Mouse (Mus musculus) neural tube, embryonic 11.5 days (tissue): ENCODE data around the gene Fancc. TPM values are rescaled to one million over a fixed set of nuclear protein-coding genes. Genes with fewer than 3 reads are reported as not detected.

ENCODE experiments used
- ATAC-seq: fragments of 200-750 bp; cut with Nextera tagmentation; 2 replicates; pipeline ENCODE4 v1.8.0; 2017; ENCODE audit warnings: moderate number of reproducible peaks, mild to moderate bottlenecking, moderate TSS enrichment, moderate library complexity; ENCODE audit not compliant: insufficient read depth, low FRiP score, low TSS enrichment
- DNase-seq: peaks from one replicate; pipeline ENCODE4 v3.0.0-alpha.2; 2015; ENCODE audit warnings: low spot score
- H3K27ac ChIP-seq: fragments of 300-500 bp; sonication (generic); 2 replicates; pipeline ENCODE4 v1.5.1; 2014; ENCODE audit warnings: low read depth, mild to moderate bottlenecking, low read length
- H3K27me3 ChIP-seq: fragments of 300-500 bp; sonication (generic); 2 replicates; pipeline ENCODE4 v1.6.1; 2014; ENCODE audit warnings: mild to moderate bottlenecking, low read length, mixed read lengths; ENCODE audit not compliant: control insufficient read depth, insufficient read depth
- H3K36me3 ChIP-seq: fragments of 300-500 bp; sonication (generic); 2 replicates; pipeline ENCODE4 v1.6.1; 2014; ENCODE audit warnings: mild to moderate bottlenecking, low read length, moderate library complexity, mixed read lengths; ENCODE audit not compliant: control insufficient read depth, insufficient read depth
- H3K4me1 ChIP-seq: fragments of 300-500 bp; sonication (generic); 2 replicates; pipeline ENCODE4 v1.6.1; 2014; ENCODE audit warnings: low read length, mixed read lengths; ENCODE audit not compliant: control insufficient read depth, insufficient read depth
- H3K4me2 ChIP-seq: fragments of 300-500 bp; sonication (generic); 2 replicates; pipeline ENCODE4 v1.6.1; 2014; ENCODE audit warnings: low read depth, mild to moderate bottlenecking, moderate library complexity
- H3K4me3 ChIP-seq: fragments of 300-500 bp; sonication (generic); 2 replicates; pipeline ENCODE4 v1.5.1; 2014; ENCODE audit warnings: low read depth, low read length
- H3K9ac ChIP-seq: fragments of 300-500 bp; sonication (generic); 2 replicates; pipeline ENCODE4 v1.6.1; 2014; ENCODE audit warnings: mild to moderate bottlenecking, low read length
- H3K9me3 ChIP-seq: fragments of 300-500 bp; sonication (generic); 2 replicates; pipeline ENCODE4 v1.6.1; 2016; ENCODE audit warnings: low read length; ENCODE audit not compliant: control insufficient read depth
- WGBS: fragments of 180-500 bp; shearing (Covaris S2); extraction: QIAGEN DNeasy Blood & Tissue Kit; methylation state at CpG from one replicate; pipeline ENCODE4 v1.1.7; 2014; 5-methylcytosine and 5-hydroxymethylcytosine counted together
- polyA plus RNA-seq: library from polyadenylated mRNA; unstranded; fragments of >200 nt; fragmentation: Nextera tagmentation; extraction: Ambion mirVana; gene quantifications from 2 replicates; pipeline ENCODE4 v1.2.1, GENCODE M21; 2014

Fancc gene
- polyA plus RNA-seq, 1 experiment from 2014 or later = 22.2 TPM

DNA sequence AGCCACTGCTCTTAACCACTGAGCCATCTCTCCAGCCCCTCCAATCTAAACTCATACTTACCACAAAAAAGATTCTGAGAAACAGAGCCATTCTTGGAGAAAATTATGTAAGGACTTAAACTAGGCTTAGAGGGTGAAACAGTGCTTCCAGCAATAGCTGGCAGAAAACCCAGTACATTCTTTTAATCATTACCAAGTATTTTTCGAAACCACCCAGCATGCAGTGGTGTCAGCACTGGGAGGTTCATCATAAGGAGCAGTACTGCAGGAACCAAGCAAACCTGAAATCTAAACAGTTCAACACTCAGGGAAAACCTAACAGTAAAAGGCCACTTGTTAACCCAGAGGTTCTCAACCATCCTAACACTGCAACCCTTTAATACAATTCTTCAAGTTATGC lies 99.7 kb downstream of the Fancc start:
- no peaks in the 10 kb centered on the region for H3K9me3 ChIP-seq
- no peak for ATAC-seq
- no peak overlapping the region for H3K4me3 ChIP-seq
- H3K4me1 ChIP-seq = no peaks in the 10 kb centered on the region
- H3K36me3 ChIP-seq = no peaks in the 10 kb centered on the region
- H3K27me3 ChIP-seq = no peaks in the 10 kb centered on the region
- no peak for DNase-seq
- WGBS = 97% methylated on average over 1 of the region's 1 CpGs
- H3K9ac ChIP-seq = no peak overlapping the region
- H3K27ac ChIP-seq = no peak overlapping the region
- no peak overlapping the region for H3K4me2 ChIP-seq

DNA sequence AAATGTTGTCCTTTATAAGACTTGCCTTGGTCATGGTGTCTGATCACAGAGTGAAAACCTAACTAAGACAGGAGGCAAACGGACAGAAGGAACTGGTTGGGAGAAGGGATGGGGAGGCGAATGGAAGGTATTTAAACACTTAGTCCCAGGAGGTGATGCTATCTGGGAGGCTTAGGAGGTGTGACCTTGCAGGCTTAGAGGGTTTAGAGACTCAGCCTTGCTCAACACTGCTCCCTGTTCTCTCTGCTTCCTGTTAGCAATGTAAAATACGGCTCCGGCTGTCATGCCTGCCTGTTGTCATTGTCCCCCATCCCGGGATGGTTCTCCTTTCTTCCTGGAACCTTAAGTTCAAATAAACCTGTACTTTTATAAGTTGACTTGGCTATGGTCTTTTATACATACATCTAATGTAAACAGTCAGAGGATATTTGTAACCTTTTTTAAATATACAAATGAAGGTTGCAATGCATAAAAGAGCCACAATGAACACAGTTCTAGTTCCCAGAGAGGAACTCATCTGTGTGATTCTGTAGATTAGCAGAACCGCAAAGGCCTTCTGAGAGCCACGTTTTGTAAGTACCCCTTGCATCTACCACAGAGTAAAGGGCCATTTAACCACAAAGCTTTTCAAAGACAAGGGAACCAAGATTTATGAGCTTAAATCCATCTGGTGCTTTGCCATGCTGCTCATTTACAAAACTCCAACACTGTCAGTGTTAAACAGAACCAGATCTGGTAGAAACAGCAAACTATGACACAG lies 102.6 kb downstream of the Fancc start:
- Histone ChIP-seq H3K27me3 (no peaks in the 10 kb centered on the region), H3K9ac (no peak overlapping the region), H3K27ac (no peak overlapping the region), H3K4me3 (no peak overlapping the region), H3K36me3 (no peaks in the 10 kb centered on the region), H3K4me2 (no peak overlapping the region), H3K4me1 (no peaks in the 10 kb centered on the region), H3K9me3 (no peaks in the 10 kb centered on the region)
- ATAC-seq = no peak
- DNase-seq = no peak
- 68% methylated on average over 7 of the region's 7 CpGs for WGBS

- no peak for DNase-seq
- H3K27ac ChIP-seq = no peak overlapping the region
- no peaks in the 10 kb centered on the region for H3K4me1 ChIP-seq
- 79% methylated on average over 2 of the region's 2 CpGs for WGBS
- H3K4me3 ChIP-seq = no peak overlapping the region
- H3K9ac ChIP-seq = no peak overlapping the region
- H3K9me3 ChIP-seq = no peaks in the 10 kb centered on the region
- H3K4me2 ChIP-seq = no peak overlapping the region
- no peaks in the 10 kb centered on the region for H3K36me3 ChIP-seq
- no peak for ATAC-seq
- no peaks in the 10 kb centered on the region for H3K27me3 ChIP-seq
Measured at GRCm38 (mm10) chr13:63385234-63385633, 111.8 kb downstream of the Fancc start.

DNA sequence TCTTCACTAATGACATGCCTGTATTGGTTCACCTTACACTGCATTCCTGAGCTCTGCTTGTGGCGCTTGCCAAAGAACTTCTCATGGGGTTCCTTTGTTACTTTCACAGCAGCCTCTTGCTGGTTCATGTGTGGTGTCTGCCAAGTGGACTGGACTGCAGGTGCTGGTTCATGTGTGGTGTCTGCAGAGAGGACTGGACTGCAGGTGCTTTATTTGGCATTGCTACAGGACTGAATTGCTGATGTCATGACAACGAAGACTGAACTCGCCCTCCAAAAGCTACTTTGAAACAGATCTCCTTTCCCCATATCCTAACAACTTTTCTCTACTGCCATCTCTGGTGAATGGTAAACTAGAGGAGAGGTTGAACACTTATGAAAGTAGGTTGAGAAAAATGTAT lies 112.3 kb downstream of the Fancc start:
- Histone ChIP-seq H3K27ac (no peak overlapping the region), H3K9me3 (no peaks in the 10 kb centered on the region), H3K36me3 (no peaks in the 10 kb centered on the region), H3K4me1 (no peaks in the 10 kb centered on the region), H3K9ac (no peak overlapping the region), H3K4me3 (no peak overlapping the region), H3K4me2 (no peak overlapping the region), H3K27me3 (no peaks in the 10 kb centered on the region)
- ATAC-seq = no peak
- WGBS = 94% methylated on average over 3 of the region's 3 CpGs
- DNase-seq = no peak

DNA sequence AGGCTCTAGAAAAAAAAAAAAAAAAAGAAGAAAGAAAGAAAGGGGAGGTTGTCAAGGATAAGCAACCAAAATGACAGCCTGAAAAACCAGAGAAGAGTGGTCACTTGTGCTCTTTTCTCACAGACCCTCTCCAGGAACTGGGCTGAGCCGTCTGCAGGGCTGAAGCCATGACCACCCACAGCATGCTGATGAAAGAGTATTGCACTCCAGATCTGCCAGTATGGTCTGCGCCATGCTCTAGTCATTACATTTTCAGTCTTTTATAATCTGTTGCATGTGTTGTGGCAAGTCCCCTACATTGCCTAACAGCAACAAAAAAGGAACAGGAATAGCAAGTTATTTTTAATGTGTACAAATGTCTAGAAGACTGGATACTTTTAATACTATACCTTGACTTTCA lies 114.9 kb downstream of the Fancc start:
- Histone ChIP-seq H3K36me3 (no peaks in the 10 kb centered on the region), H3K27me3 (no peaks in the 10 kb centered on the region), H3K27ac (no peak overlapping the region), H3K9me3 (no peaks in the 10 kb centered on the region), H3K4me2 (no peak overlapping the region), H3K4me3 (no peak overlapping the region), H3K4me1 (no peaks in the 10 kb centered on the region), H3K9ac (no peak overlapping the region)
- WGBS = 78% methylated on average over 2 of the region's 2 CpGs
- ATAC-seq (no peak), DNase-seq (no peak)

DNA sequence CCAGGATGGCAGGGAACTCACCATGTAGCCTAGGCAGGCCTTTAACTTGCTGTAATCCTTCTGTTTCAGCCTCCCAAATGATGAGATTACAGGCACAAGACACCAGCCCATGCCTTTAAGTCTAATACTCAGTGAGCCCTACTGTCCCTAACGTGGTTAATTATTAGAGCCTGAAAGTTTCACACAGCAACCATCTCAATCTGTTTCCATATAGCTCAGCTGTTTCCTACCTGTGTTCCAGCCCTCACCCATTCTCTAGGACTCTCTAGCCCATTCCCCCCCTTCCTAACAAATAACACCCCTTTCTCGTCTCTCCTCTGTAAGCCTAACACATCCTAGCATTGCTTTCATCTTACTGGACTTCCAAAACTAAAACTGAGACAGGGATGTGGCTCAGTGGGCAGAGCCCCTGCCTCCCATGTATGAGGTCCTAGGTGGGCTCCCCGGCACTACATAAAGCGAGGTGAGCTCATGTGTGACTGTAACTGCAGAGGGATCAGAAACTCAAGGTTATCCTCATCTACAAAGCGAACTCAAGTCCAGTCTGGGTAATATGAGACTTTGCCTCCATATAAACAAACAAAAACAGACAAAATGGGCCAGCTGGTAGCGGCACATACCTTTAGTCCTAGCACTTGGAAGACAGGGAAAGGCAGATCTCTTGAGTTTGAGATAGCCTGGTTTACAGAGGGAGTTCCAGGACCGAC lies 123.5 kb downstream of the Fancc start:
- no peak overlapping the region for H3K4me3 ChIP-seq
- no peak overlapping the region for H3K27ac ChIP-seq
- no peaks in the 10 kb centered on the region for H3K36me3 ChIP-seq
- H3K9me3 ChIP-seq = no peaks in the 10 kb centered on the region
- DNase-seq = no peak
- WGBS = 85% methylated on average over 7 of the region's 7 CpGs
- H3K27me3 ChIP-seq = no peaks in the 10 kb centered on the region
- no peak for ATAC-seq
- H3K4me1 ChIP-seq = no peaks in the 10 kb centered on the region
- H3K9ac ChIP-seq = no peak overlapping the region
- no peak overlapping the region for H3K4me2 ChIP-seq

DNA sequence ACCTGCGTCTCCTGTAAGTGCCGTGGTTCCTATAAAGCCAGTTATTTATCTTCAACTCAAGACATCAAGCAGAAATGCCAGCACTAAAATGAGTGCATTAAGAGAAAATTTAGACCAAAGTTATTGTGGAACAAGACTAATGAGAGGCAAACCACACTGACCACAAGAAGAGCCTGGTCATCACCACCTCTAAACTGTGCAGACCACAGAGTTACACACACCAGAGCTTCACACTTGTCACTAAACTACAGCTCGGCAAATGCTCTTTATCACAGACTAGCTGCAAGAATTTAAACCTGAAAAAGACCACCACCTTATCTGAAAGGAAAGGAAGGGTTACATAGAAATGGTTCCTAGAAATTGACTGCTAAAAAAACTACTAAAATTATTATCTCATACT lies 135.3 kb downstream of the Fancc start:
- no peaks in the 10 kb centered on the region for H3K9me3 ChIP-seq
- no peaks in the 10 kb centered on the region for H3K27me3 ChIP-seq
- H3K9ac ChIP-seq = no peak overlapping the region
- 92% methylated on average over 3 of the region's 3 CpGs for whole genome bisulfite sequencing
- H3K27ac ChIP-seq = no peak overlapping the region
- no peaks in the 10 kb centered on the region for H3K36me3 ChIP-seq
- DNase-seq (no peak), ATAC-seq (no peak)
- H3K4me1 ChIP-seq = no peaks in the 10 kb centered on the region
- H3K4me3 ChIP-seq = no peak overlapping the region
- no peak overlapping the region for H3K4me2 ChIP-seq

GRCm38 (mm10) chr13:63360111-63360885 lies 136.8 kb downstream of the Fancc start:
- no peak overlapping the region for H3K27ac ChIP-seq
- H3K4me3 ChIP-seq = no peak overlapping the region
- H3K27me3 ChIP-seq = no peaks in the 10 kb centered on the region
- H3K4me2 ChIP-seq = no peak overlapping the region
- DNase-seq = no peak
- H3K4me1 ChIP-seq = no peaks in the 10 kb centered on the region
- ATAC-seq = no peak
- no peak overlapping the region for H3K9ac ChIP-seq
- no peaks in the 10 kb centered on the region for H3K9me3 ChIP-seq
- no peaks in the 10 kb centered on the region for H3K36me3 ChIP-seq
- 71% methylated on average over 4 of the region's 4 CpGs for WGBS
